Mouse (Mus musculus): ENCODE results near the gene Chp1. TPM values are rescaled to one million over a fixed set of nuclear protein-coding genes. Genes with fewer than 3 reads are reported as not detected.
"Not testable (repeated sequence)": the region's sequence is repeated elsewhere in the genome, so short reads cannot be mapped to it uniquely, and the experiment has no call there.

The Chp1 gene
- polyA plus RNA-seq, 1 experiment from 2014 or later: 61.0 TPM

GRCm38 (mm10) chr2:119603909-119604308 lies 56.4 kb downstream of the Chp1 start:
- 29% methylated on average over 2 of the region's 2 CpGs for WGBS
- Histone ChIP-seq H3K4me1 (replicated peaks; ENCODE audit: control insufficient read depth, insufficient read depth, low read length) (0 out of 2 replicates have a peak, but pooled peaks cover 4% of the 10 kb centered on the region), H3K4me3 (ENCODE audit: low read length) (no peak overlapping the region), H3K9me3 (ENCODE audit: control insufficient read depth, low read length) (no peaks in the 10 kb centered on the region), H3K4me2 (ENCODE audit: low read depth, low read length) (no peak overlapping the region), H3K27ac (ENCODE audit: low read length) (no peak overlapping the region), H3K9ac (ENCODE audit: low read length) (no peak overlapping the region), H3K36me3 (ENCODE audit: control insufficient read depth, insufficient read depth, low read length) (peaks cover 27% of the 10 kb centered on the region), H3K27me3 (ENCODE audit: control insufficient read depth, insufficient read depth, low read depth, low read length) (no peaks in the 10 kb centered on the region)
- no peak for ATAC-seq (ENCODE audit: low read depth)

GRCm38 (mm10) chr2:119605361-119605973 lies 58.0 kb downstream of the Chp1 start:
- Histone ChIP-seq H3K9me3 (ENCODE audit: control insufficient read depth, low read length) (no peaks in the 10 kb centered on the region), H3K4me1 (replicated peaks; ENCODE audit: control insufficient read depth, insufficient read depth, low read length) (0 out of 2 replicates have a peak, but pooled peaks cover 4% of the 10 kb centered on the region), H3K36me3 (ENCODE audit: control insufficient read depth, insufficient read depth, low read length) (peaks cover 27% of the 10 kb centered on the region), H3K27me3 (ENCODE audit: control insufficient read depth, insufficient read depth, low read depth, low read length) (no peaks in the 10 kb centered on the region), H3K4me3 (ENCODE audit: low read length) (no peak overlapping the region), H3K9ac (ENCODE audit: low read length) (no peak overlapping the region), H3K4me2 (ENCODE audit: low read depth, low read length) (no peak overlapping the region), H3K27ac (ENCODE audit: low read length) (no peak overlapping the region)
- no peak for ATAC-seq (ENCODE audit: low read depth)
- 79% methylated on average over 6 of the region's 6 CpGs for WGBS

GRCm38 (mm10) chr2:119607023-119607422 lies 59.5 kb downstream of the Chp1 start:
- H3K36me3 ChIP-seq (ENCODE audit: control insufficient read depth, insufficient read depth, low read length): peaks cover 27% of the 10 kb centered on the region
- H3K4me2 ChIP-seq (ENCODE audit: low read depth, low read length): no peak overlapping the region
- WGBS: 86% methylated on average over 4 of the region's 4 CpGs
- H3K27ac ChIP-seq (ENCODE audit: low read length): no peak overlapping the region
- no peaks in the 10 kb centered on the region for H3K27me3 ChIP-seq (ENCODE audit: control insufficient read depth, insufficient read depth, low read depth, low read length)
- no peak overlapping the region for H3K4me3 ChIP-seq (ENCODE audit: low read length)
- H3K9ac ChIP-seq (ENCODE audit: low read length): no peak overlapping the region
- 0 out of 2 replicates have a peak, but pooled peaks cover 4% of the 10 kb centered on the region for H3K4me1 ChIP-seq (replicated peaks; ENCODE audit: control insufficient read depth, insufficient read depth, low read length)
- no peak for ATAC-seq (ENCODE audit: low read depth)
- no peaks in the 10 kb centered on the region for H3K9me3 ChIP-seq (ENCODE audit: control insufficient read depth, low read length)

- under 1% methylated on average over 13 of the region's 13 CpGs for WGBS
These were observed 70.3 kb downstream of the Chp1 start for GRCm38 (mm10) chr2:119617841-119618198.

GRCm38 (mm10) chr2:119618199-119618982 lies 70.9 kb downstream of the Chp1 start, which contains the start of the genes Nusap1 and Oip5:
Gene Nusap1, plus strand, starts transcription at chr2:119618298.
Gene Oip5, minus strand, starts transcription at chr2:119618469.
- Histone ChIP-seq H3K9ac (ENCODE audit: low read length) (peak within 1 kb of the TSS; percentile 84), H3K36me3 (ENCODE audit: control insufficient read depth, insufficient read depth, low read length) (no peaks in the 10 kb centered on the region), H3K4me1 (replicated peaks; ENCODE audit: control insufficient read depth, insufficient read depth, low read length) (peaks cover 16% of the 10 kb centered on the region), H3K27ac (ENCODE audit: low read length) (peak within 1 kb of the TSS; percentile 80), H3K4me2 (ENCODE audit: low read depth, low read length) (peak within 1 kb of the TSS; percentile 77), H3K9me3 (ENCODE audit: control insufficient read depth, low read length) (no peaks in the 10 kb centered on the region), H3K27me3 (ENCODE audit: control insufficient read depth, insufficient read depth, low read depth, low read length) (no peaks in the 10 kb centered on the region), H3K4me3 (ENCODE audit: low read length) (peak within 1 kb of the TSS; percentile 94)
- ATAC-seq (ENCODE audit: low read depth): peak; percentile 100
- WGBS: under 1% methylated on average over 55 of the region's 55 CpGs

More at GRCm38 (mm10) chr2:119617841-119618198, 70.3 kb downstream of the Chp1 start:
- H3K9ac ChIP-seq (ENCODE audit: low read length): peak overlapping the region; percentile 84
- peak; percentile 55; the same call in 1 of the 2 replicates for ATAC-seq (ENCODE audit: low read depth)
- peak overlapping the region; percentile 80 for H3K27ac ChIP-seq (ENCODE audit: low read length)
- H3K27me3 ChIP-seq (ENCODE audit: control insufficient read depth, insufficient read depth, low read depth, low read length): no peaks in the 10 kb centered on the region
- peak overlapping the region; percentile 77 for H3K4me2 ChIP-seq (ENCODE audit: low read depth, low read length)
- no peaks in the 10 kb centered on the region for H3K36me3 ChIP-seq (ENCODE audit: control insufficient read depth, insufficient read depth, low read length)
- H3K4me3 ChIP-seq (ENCODE audit: low read length): peak overlapping the region; percentile 94
- peaks cover 16% of the 10 kb centered on the region for H3K4me1 ChIP-seq (replicated peaks; ENCODE audit: control insufficient read depth, insufficient read depth, low read length)
- H3K9me3 ChIP-seq (ENCODE audit: control insufficient read depth, low read length): no peaks in the 10 kb centered on the region

- ATAC-seq (ENCODE audit: low read depth); H3K9me3 ChIP-seq (ENCODE audit: control insufficient read depth, low read length); H3K27me3 ChIP-seq (ENCODE audit: control insufficient read depth, insufficient read depth, low read depth, low read length); H3K27ac ChIP-seq (ENCODE audit: low read length); H3K36me3 ChIP-seq (ENCODE audit: control insufficient read depth, insufficient read depth, low read length): not testable (repeated sequence)
- peak overlapping the region; percentile 94 for H3K4me3 ChIP-seq (ENCODE audit: low read length)
- peak overlapping the region; percentile 63 for H3K9ac ChIP-seq (ENCODE audit: low read length)
- WGBS: 6% methylated on average over 6 of the region's 6 CpGs
- H3K4me2 ChIP-seq (ENCODE audit: low read depth, low read length): peak overlapping the region; percentile 65
- H3K4me1 ChIP-seq (replicated peaks; ENCODE audit: control insufficient read depth, insufficient read depth, low read length): peaks cover 16% of the 10 kb centered on the region
These were observed 71.5 kb downstream of the Chp1 start for GRCm38 (mm10) chr2:119619002-119619401.

GRCm38 (mm10) chr2:119621302-119621701 lies 73.8 kb downstream of the Chp1 start:
- Histone ChIP-seq H3K27me3 (ENCODE audit: control insufficient read depth, insufficient read depth, low read depth, low read length) (no peaks in the 10 kb centered on the region), H3K27ac (ENCODE audit: low read length) (no peak overlapping the region), H3K4me3 (ENCODE audit: low read length) (no peak overlapping the region), H3K4me1 (replicated peaks; ENCODE audit: control insufficient read depth, insufficient read depth, low read length) (peaks cover 16% of the 10 kb centered on the region), H3K9ac (ENCODE audit: low read length) (no peak overlapping the region), H3K9me3 (ENCODE audit: control insufficient read depth, low read length) (no peaks in the 10 kb centered on the region), H3K4me2 (ENCODE audit: low read depth, low read length) (no peak overlapping the region; the same call in 1 of the 2 replicates), H3K36me3 (ENCODE audit: control insufficient read depth, insufficient read depth, low read length) (peaks cover 6% of the 10 kb centered on the region; the same call in 1 of the 2 replicates)
- no peak for ATAC-seq (ENCODE audit: low read depth)
- WGBS: 98% methylated on average over 2 of the region's 2 CpGs

Other genes starting within 250 kb of the Chp1 start
- 14.6 and 17.8 TPM in 2 replicates for gene Dll4, start 221.9 kb upstream of the Chp1 start, polyA plus RNA-seq (2015; fragmentation: Nextera tagmentation; extraction: Ambion mirVana)
- 1.1 and 1.7 TPM in 2 replicates for gene Chac1, start 196.5 kb upstream of the Chp1 start, polyA plus RNA-seq (2015; fragmentation: Nextera tagmentation; extraction: Ambion mirVana)
- gene Ino80, start 70.0 kb upstream of the Chp1 start, polyA plus RNA-seq (2015; fragmentation: Nextera tagmentation; extraction: Ambion mirVana): 4.2 TPM in 2 replicates
- 0.20 and 0.64 TPM in 2 replicates for gene Exd1, start 70 bp upstream of the Chp1 start, polyA plus RNA-seq (2015; fragmentation: Nextera tagmentation; extraction: Ambion mirVana)
- 81.3 and 93.7 TPM in 2 replicates for gene Nusap1, start 70.6 kb downstream of the Chp1 start, polyA plus RNA-seq (2015; fragmentation: Nextera tagmentation; extraction: Ambion mirVana)
- 27.8 and 29.1 TPM in 2 replicates for gene Oip5, start 70.8 kb downstream of the Chp1 start, polyA plus RNA-seq (2015; fragmentation: Nextera tagmentation; extraction: Ambion mirVana)
- gene Ndufaf1, start 115.1 kb downstream of the Chp1 start, polyA plus RNA-seq (2015; fragmentation: Nextera tagmentation; extraction: Ambion mirVana): 41.4 and 41.6 TPM in 2 replicates
- gene Rtf1, start 127.4 kb downstream of the Chp1 start, polyA plus RNA-seq (2015; fragmentation: Nextera tagmentation; extraction: Ambion mirVana): 35.4 and 39.9 TPM in 2 replicates
- gene Itpka, start 194.6 kb downstream of the Chp1 start, polyA plus RNA-seq (2015; fragmentation: Nextera tagmentation; extraction: Ambion mirVana): 3.0 and 3.6 TPM in 2 replicates
- 1.3 and 1.5 TPM in 2 replicates for gene Ltk, start 212.7 kb downstream of the Chp1 start, polyA plus RNA-seq (2015; fragmentation: Nextera tagmentation; extraction: Ambion mirVana)
- gene Rpap1, start 239.8 kb downstream of the Chp1 start, polyA plus RNA-seq (2015; fragmentation: Nextera tagmentation; extraction: Ambion mirVana): 28.2 and 31.3 TPM in 2 replicates